Mouse (Mus musculus): Measurements from ENCODE around the gene Slc2a13. TPM values are rescaled to one million over a fixed set of nuclear protein-coding genes. Genes with fewer than 3 reads are reported as not detected.

The Slc2a13 gene
- polyA plus RNA-seq, 1 experiment from 2014 or later = 3.3 TPM

GRCm38 (mm10) chr15:91374441-91374840 is 198.6 kb downstream of the Slc2a13 start:
- H3K4me2 ChIP-seq (replicated peaks; ENCODE audit: low read depth, low read length) = no peak overlapping the region
- 84% methylated on average over 5 of the region's 5 CpGs for WGBS
- no peak for ATAC-seq (ENCODE audit: low FRiP score, low TSS enrichment)

DNA sequence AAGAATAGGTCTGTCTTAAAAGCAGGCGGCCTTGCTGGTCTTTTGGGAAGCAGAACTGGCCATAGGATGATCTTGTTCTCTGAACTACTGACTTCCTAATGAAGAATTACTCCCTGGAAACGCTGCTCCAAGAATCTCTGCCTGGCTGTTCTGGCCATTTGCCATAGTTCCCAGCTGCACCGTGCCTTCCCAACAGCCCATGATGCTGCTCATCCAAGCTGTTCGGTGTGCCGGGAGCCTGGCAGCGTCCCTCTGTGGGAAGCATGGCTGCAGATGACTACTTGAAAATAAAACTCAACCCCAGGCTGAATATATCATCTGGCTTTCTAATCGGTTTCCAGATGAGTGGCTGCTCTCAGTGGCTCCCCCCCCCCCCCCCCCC is 199.9 kb downstream of the Slc2a13 start:
- H3K4me3 ChIP-seq (ENCODE audit: low read length) = no peak overlapping the region
- ATAC-seq (ENCODE audit: low FRiP score, low TSS enrichment) = no peak; the same call in 1 of the 2 replicates
- H3K36me3 ChIP-seq (ENCODE audit: control insufficient read depth, insufficient read depth, low read length) = no peaks in the 10 kb centered on the region
- 35% methylated on average over 7 of the region's 7 CpGs for WGBS
- peaks cover 20% of the 10 kb centered on the region for H3K4me1 ChIP-seq (ENCODE audit: control insufficient read depth, insufficient read depth, low read length)
- no peaks in the 10 kb centered on the region for H3K27me3 ChIP-seq (ENCODE audit: control insufficient read depth, insufficient read depth, low read length)
- H3K27ac ChIP-seq (ENCODE audit: low read depth, low read length) = peak overlapping the region; percentile 51; the same call in 1 of the 2 replicates
- no peak overlapping the region for H3K4me2 ChIP-seq (replicated peaks; ENCODE audit: low read depth, low read length)
- H3K9ac ChIP-seq (ENCODE audit: low read depth, low read length) = no peak overlapping the region
- no peaks in the 10 kb centered on the region for H3K9me3 ChIP-seq (ENCODE audit: control insufficient read depth, low read length)

More at GRCm38 (mm10) chr15:91374441-91374840, 198.6 kb downstream of the Slc2a13 start:
- Histone ChIP-seq H3K36me3 (ENCODE audit: control insufficient read depth, insufficient read depth, low read length) (no peaks in the 10 kb centered on the region), H3K9me3 (ENCODE audit: control insufficient read depth, low read length) (no peaks in the 10 kb centered on the region), H3K27me3 (ENCODE audit: control insufficient read depth, insufficient read depth, low read length) (no peaks in the 10 kb centered on the region), H3K4me1 (ENCODE audit: control insufficient read depth, insufficient read depth, low read length) (peaks cover 27% of the 10 kb centered on the region), H3K9ac (ENCODE audit: low read depth, low read length) (no peak overlapping the region), H3K27ac (ENCODE audit: low read depth, low read length) (no peak overlapping the region), H3K4me3 (ENCODE audit: low read length) (no peak overlapping the region)

DNA sequence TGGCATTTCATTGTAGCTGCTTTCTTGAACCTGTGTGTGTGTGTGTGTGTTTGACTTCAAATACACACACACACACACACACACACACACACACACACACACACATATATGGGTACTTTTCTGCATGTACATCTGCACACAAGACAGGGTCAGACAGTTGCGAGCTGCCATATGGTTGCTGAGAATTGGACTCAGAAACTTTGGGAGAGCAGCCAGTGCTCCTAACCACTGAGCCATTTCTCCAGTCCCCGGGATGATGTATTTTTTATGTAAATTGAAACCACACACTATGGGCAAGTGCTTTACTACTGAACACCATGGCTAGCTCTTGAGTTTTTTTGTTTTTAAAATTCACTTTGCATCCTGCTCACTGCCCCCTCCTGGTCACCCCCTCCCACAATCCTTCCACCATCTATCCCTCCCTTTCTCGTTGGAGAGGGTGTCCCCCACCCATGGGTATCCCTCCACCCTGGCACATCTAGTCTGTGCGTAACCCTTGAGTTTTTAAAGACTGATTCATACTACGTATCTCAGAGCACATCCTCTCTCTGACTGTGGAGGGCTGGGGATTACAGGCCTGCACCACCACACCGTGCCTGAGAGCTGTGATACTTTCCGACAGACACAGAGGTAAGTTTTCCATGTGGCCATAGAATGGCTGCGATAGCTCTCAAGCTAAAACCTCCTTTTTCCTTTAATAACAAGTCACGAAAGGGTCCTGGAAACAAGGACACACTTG is 200.4 kb downstream of the Slc2a13 start:
- WGBS = 73% methylated on average over 9 of the region's 9 CpGs
- Histone ChIP-seq H3K27me3 (ENCODE audit: control insufficient read depth, insufficient read depth, low read length) (no peaks in the 10 kb centered on the region), H3K9me3 (ENCODE audit: control insufficient read depth, low read length) (no peaks in the 10 kb centered on the region), H3K4me3 (ENCODE audit: low read length) (no peak overlapping the region), H3K9ac (ENCODE audit: low read depth, low read length) (no peak overlapping the region), H3K4me1 (ENCODE audit: control insufficient read depth, insufficient read depth, low read length) (peaks cover 20% of the 10 kb centered on the region), H3K36me3 (ENCODE audit: control insufficient read depth, insufficient read depth, low read length) (no peaks in the 10 kb centered on the region), H3K27ac (ENCODE audit: low read depth, low read length) (peak overlapping the region; percentile 51; the same call in 1 of the 2 replicates), H3K4me2 (replicated peaks; ENCODE audit: low read depth, low read length) (no peak overlapping the region)
- peak; percentile 46 for ATAC-seq (ENCODE audit: low FRiP score, low TSS enrichment)

DNA sequence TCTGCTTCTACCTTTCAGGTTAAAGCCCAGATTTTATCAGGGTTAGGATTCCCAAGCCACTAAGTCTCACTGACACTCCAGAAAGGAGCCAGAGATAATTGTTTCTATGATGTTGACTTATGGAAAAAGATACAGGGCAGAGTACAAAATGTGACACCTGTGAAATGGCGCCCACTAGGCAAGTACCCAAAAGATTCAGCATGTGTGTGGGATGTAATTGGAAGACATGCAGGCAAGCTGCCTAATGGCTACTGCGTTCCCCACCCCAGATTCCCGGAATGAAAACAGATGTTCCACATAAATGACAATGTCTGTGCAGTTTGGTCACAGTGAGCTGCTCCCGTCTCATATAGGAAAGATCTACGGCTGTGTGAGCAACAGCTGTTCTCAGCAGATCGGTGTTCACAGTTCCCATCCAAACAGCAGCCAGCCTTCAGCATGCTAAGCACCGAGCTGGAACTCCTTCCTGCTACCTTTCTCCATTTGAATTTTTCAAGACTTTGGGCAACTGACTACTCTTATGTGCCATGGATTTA is 201.1 kb downstream of the Slc2a13 start:
- no peaks in the 10 kb centered on the region for H3K27me3 ChIP-seq (ENCODE audit: control insufficient read depth, insufficient read depth, low read length)
- H3K9me3 ChIP-seq (ENCODE audit: control insufficient read depth, low read length) = no peaks in the 10 kb centered on the region
- peaks cover 15% of the 10 kb centered on the region for H3K4me1 ChIP-seq (ENCODE audit: control insufficient read depth, insufficient read depth, low read length)
- ATAC-seq (ENCODE audit: low FRiP score, low TSS enrichment) = peak; percentile 88
- no peak overlapping the region for H3K4me2 ChIP-seq (replicated peaks; ENCODE audit: low read depth, low read length)
- no peak overlapping the region for H3K9ac ChIP-seq (ENCODE audit: low read depth, low read length)
- H3K4me3 ChIP-seq (ENCODE audit: low read length) = no peak overlapping the region
- no peaks in the 10 kb centered on the region for H3K36me3 ChIP-seq (ENCODE audit: control insufficient read depth, insufficient read depth, low read length)
- 27% methylated on average over 7 of the region's 7 CpGs for WGBS
- H3K27ac ChIP-seq (ENCODE audit: low read depth, low read length) = no peak overlapping the region

DNA sequence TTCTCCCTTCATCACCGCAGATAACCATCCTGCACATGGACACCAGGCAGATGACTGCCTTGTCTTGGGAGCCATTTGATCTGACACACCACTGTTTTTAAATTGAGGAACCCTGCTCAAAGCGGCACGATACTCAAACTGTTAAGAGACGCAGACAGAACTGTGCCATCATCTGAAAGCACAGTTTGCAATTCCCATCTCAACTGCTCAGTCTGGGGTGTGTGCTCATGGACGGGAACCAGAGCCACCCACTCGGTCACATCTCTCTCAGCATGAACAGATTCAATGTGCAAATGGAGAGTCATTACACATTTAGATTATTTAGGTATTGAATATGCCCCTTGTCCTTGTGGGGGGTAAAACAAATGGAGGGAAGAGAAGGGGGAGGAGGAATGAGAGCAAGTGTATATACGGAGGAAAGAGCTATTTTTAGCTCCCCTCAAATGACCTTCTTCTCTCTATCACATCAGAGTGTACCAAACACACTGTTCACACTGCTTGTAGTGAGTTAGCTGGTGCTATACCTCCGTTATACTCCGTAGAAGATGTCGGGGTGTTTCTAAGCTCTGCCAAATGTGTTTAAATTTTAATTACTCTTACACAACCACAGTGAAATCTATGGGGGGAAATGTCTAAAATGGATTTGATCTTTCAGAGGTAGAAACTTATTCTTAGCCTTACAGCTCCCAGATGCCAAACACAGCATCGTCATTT is 203.2 kb downstream of the Slc2a13 start:
- H3K27ac ChIP-seq (ENCODE audit: low read depth, low read length) = no peak overlapping the region
- no peaks in the 10 kb centered on the region for H3K9me3 ChIP-seq (ENCODE audit: control insufficient read depth, low read length)
- peaks cover 15% of the 10 kb centered on the region for H3K4me1 ChIP-seq (ENCODE audit: control insufficient read depth, insufficient read depth, low read length)
- no peak overlapping the region for H3K4me3 ChIP-seq (ENCODE audit: low read length)
- WGBS = 81% methylated on average over 11 of the region's 11 CpGs
- H3K4me2 ChIP-seq (replicated peaks; ENCODE audit: low read depth, low read length) = no peak overlapping the region
- H3K9ac ChIP-seq (ENCODE audit: low read depth, low read length) = no peak overlapping the region
- H3K36me3 ChIP-seq (ENCODE audit: control insufficient read depth, insufficient read depth, low read length) = no peaks in the 10 kb centered on the region
- ATAC-seq (ENCODE audit: low FRiP score, low TSS enrichment) = no peak
- H3K27me3 ChIP-seq (ENCODE audit: control insufficient read depth, insufficient read depth, low read length) = no peaks in the 10 kb centered on the region

- 38% methylated on average over 2 of the region's 2 CpGs for WGBS
- Histone ChIP-seq H3K27me3 (ENCODE audit: control insufficient read depth, insufficient read depth, low read length) (no peaks in the 10 kb centered on the region), H3K27ac (ENCODE audit: low read depth, low read length) (no peak overlapping the region), H3K9ac (ENCODE audit: low read depth, low read length) (no peak overlapping the region), H3K4me1 (ENCODE audit: control insufficient read depth, insufficient read depth, low read length) (0 out of 2 replicates have a peak, but pooled peaks cover 4% of the 10 kb centered on the region), H3K9me3 (ENCODE audit: control insufficient read depth, low read length) (no peaks in the 10 kb centered on the region), H3K36me3 (ENCODE audit: control insufficient read depth, insufficient read depth, low read length) (no peaks in the 10 kb centered on the region), H3K4me2 (replicated peaks; ENCODE audit: low read depth, low read length) (no peak overlapping the region), H3K4me3 (ENCODE audit: low read length) (no peak overlapping the region)
- peak; percentile 71 for ATAC-seq (ENCODE audit: low FRiP score, low TSS enrichment)
Observed at GRCm38 (mm10) chr15:91360495-91360894, 212.6 kb downstream of the Slc2a13 start.

- Histone ChIP-seq H3K9me3 (ENCODE audit: control insufficient read depth, low read length) (no peaks in the 10 kb centered on the region), H3K4me3 (ENCODE audit: low read length) (no peak overlapping the region), H3K9ac (ENCODE audit: low read depth, low read length) (no peak overlapping the region), H3K27me3 (ENCODE audit: control insufficient read depth, insufficient read depth, low read length) (no peaks in the 10 kb centered on the region), H3K4me1 (ENCODE audit: control insufficient read depth, insufficient read depth, low read length) (no peaks in the 10 kb centered on the region), H3K36me3 (ENCODE audit: control insufficient read depth, insufficient read depth, low read length) (no peaks in the 10 kb centered on the region), H3K27ac (ENCODE audit: low read depth, low read length) (no peak overlapping the region), H3K4me2 (replicated peaks; ENCODE audit: low read depth, low read length) (no peak overlapping the region)
- WGBS = 66% methylated on average over 7 of the region's 7 CpGs
- no peak for ATAC-seq (ENCODE audit: low FRiP score, low TSS enrichment)
Observed at GRCm38 (mm10) chr15:91351006-91351405, 222.1 kb downstream of the Slc2a13 start.

DNA sequence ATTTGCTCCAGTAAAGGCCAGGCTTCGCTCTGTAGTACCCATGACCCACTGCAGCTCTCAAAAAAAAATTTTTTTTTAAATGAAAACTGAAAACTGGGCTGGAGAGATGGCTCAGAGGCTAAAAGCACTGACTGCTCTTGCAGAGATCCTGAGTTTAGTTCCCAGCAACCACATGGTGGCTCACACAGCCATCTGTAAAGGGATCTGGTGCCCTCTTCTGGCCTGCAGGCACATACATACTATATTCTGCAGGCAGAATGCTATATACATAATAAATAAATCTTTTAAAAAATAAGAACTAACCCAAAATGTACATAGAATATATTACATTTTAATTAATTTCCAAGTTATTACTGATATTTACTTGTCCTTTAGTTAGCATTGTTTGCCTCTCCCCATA is 234.7 kb downstream of the Slc2a13 start:
- Histone ChIP-seq H3K9me3 (ENCODE audit: control insufficient read depth, low read length) (no peaks in the 10 kb centered on the region), H3K36me3 (ENCODE audit: control insufficient read depth, insufficient read depth, low read length) (no peaks in the 10 kb centered on the region), H3K4me1 (ENCODE audit: control insufficient read depth, insufficient read depth, low read length) (no peaks in the 10 kb centered on the region), H3K27ac (ENCODE audit: low read depth, low read length) (no peak overlapping the region), H3K9ac (ENCODE audit: low read depth, low read length) (no peak overlapping the region), H3K4me2 (replicated peaks; ENCODE audit: low read depth, low read length) (no peak overlapping the region), H3K4me3 (ENCODE audit: low read length) (no peak overlapping the region), H3K27me3 (ENCODE audit: control insufficient read depth, insufficient read depth, low read length) (no peaks in the 10 kb centered on the region)
- ATAC-seq (ENCODE audit: low FRiP score, low TSS enrichment) = no peak
- WGBS = 86% methylated on average over 1 of the region's 1 CpGs

DNA sequence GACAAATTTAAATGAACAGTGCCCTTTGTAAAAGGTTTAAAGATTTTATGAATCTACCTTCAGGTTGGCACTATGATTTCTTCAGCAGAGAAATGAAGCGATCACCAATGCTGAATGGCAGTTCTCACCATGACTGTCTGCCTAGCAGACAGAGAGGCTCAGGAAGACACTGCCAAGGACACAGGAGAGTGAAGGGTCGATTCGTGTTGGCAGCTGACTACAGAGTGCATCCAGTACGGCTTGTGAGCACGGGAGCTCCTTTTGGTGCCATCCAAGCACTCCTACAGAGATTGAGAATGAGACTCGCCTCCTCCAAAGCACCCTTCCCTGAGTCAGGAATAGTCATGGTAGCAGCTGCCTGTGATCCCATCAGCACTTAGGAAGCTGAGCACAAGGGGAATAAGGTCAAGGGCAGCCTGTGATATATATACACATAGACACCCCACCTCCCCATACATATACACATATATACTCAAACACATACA is 238.6 kb downstream of the Slc2a13 start:
- ATAC-seq (ENCODE audit: low FRiP score, low TSS enrichment) = no peak
- no peaks in the 10 kb centered on the region for H3K36me3 ChIP-seq (ENCODE audit: control insufficient read depth, insufficient read depth, low read length)
- no peaks in the 10 kb centered on the region for H3K4me1 ChIP-seq (ENCODE audit: control insufficient read depth, insufficient read depth, low read length)
- no peak overlapping the region for H3K9ac ChIP-seq (ENCODE audit: low read depth, low read length)
- H3K4me2 ChIP-seq (replicated peaks; ENCODE audit: low read depth, low read length) = no peak overlapping the region
- WGBS = 89% methylated on average over 6 of the region's 6 CpGs
- H3K9me3 ChIP-seq (ENCODE audit: control insufficient read depth, low read length) = no peaks in the 10 kb centered on the region
- no peak overlapping the region for H3K4me3 ChIP-seq (ENCODE audit: low read length)
- no peak overlapping the region for H3K27ac ChIP-seq (ENCODE audit: low read depth, low read length)
- H3K27me3 ChIP-seq (ENCODE audit: control insufficient read depth, insufficient read depth, low read length) = no peaks in the 10 kb centered on the region
